Mouse (Mus musculus) mesoderm, embryonic 11.5 days (tissue): ENCODE measurements at regions not wholly inside any gene's neighbourhood (a gene's known extent, or its start where the extent isn't known, plus 50 kb on each side); places are given as distances from the start of the nearest gene placed in this dataset.

Source experiments
- DNase-seq: peaks from one replicate; pipeline ENCODE4 v3.0.0-alpha.2; 2012; ENCODE audit warnings: low read depth, low spot score

GRCm38 (mm10) chr3:47668824-47669223 lies 1220.8 kb upstream of the Pabpc4l start:
- no peak for DNase-seq

- peak; percentile 12 for DNase-seq
Measured at GRCm38 (mm10) chr3:47662484-47662883, 1214.5 kb upstream of the Pabpc4l start.

GRCm38 (mm10) chr3:47660531-47660930 lies 1212.5 kb upstream of the Pabpc4l start:
- DNase-seq: no peak
